Mouse (Mus musculus) liver, adult 2 months (tissue): ENCODE measurements at regions not wholly inside any gene's neighbourhood (a gene's known extent, or its start where the extent isn't known, plus 50 kb on each side); places are given as distances from the start of the nearest gene placed in this dataset.
A peak's percentile ranks its signal among the peaks of the same experiment; 100 is the strongest.

ENCODE experiments used
- DNase-seq: peaks from one replicate; pipeline ENCODE4 v3.0.0-alpha.2; 2011; ENCODE audit warnings: low read depth, low spot score; ENCODE audit errors: extremely low read depth
- H3K27ac ChIP-seq: fragments of 200-500 bp; replicated peaks from 2 replicates; pipeline ENCODE4 v1.5.1; 2012; ENCODE audit warnings: low read depth, mild to moderate bottlenecking, control low read depth, inconsistent platforms, low read length; ENCODE audit not compliant: insufficient read depth
- H3K27me3 ChIP-seq: fragments of 200-500 bp; 2 replicates; pipeline ENCODE4 v1.6.1; 2012; ENCODE audit warnings: mild to moderate bottlenecking, moderate library complexity, low read length, inconsistent platforms; ENCODE audit not compliant: control insufficient read depth, insufficient read depth
- H3K36me3 ChIP-seq: fragments of 200-500 bp; 2 replicates; pipeline ENCODE4 v1.6.1; 2012; ENCODE audit warnings: low read length, inconsistent platforms; ENCODE audit not compliant: control insufficient read depth, insufficient read depth
- H3K4me1 ChIP-seq: fragments of 200-500 bp; 2 replicates; pipeline ENCODE4 v1.6.1; 2011; ENCODE audit warnings: low read length; ENCODE audit not compliant: control insufficient read depth, insufficient read depth
- H3K4me3 ChIP-seq: fragments of 200-500 bp; 2 replicates; pipeline ENCODE4 v1.5.1; 2011; ENCODE audit warnings: low read depth, mild to moderate bottlenecking, control low read depth, low read length, moderate library complexity; ENCODE audit not compliant: insufficient read depth
- H3K79me2 ChIP-seq: fragments of 200-500 bp; 2 replicates; pipeline ENCODE4 v1.6.1; 2012; ENCODE audit warnings: inconsistent platforms, mild to moderate bottlenecking, low read length, moderate library complexity; ENCODE audit not compliant: control insufficient read depth, insufficient read depth
- H3K9ac ChIP-seq: fragments of 200-500 bp; 2 replicates; pipeline ENCODE4 v1.6.1; 2012; ENCODE audit warnings: low read depth, mild to moderate bottlenecking, control low read depth, inconsistent platforms, low read length
- CTCF ChIP-seq: fragments of 200-500 bp; IDR thresholded peaks from 2 replicates; pipeline ENCODE4 v1.5.1; 2011; ENCODE audit warnings: low read depth, low read length, control low read depth
- POLR2A ChIP-seq: fragments of 200-500 bp; IDR thresholded peaks from 2 replicates; pipeline ENCODE4 v1.6.1; 2011; ENCODE audit warnings: low read length, control low read depth; ENCODE audit not compliant: insufficient read depth; ENCODE audit errors: extremely low read depth
- WGBS: fragments of 180-500 bp; shearing (Covaris S2); methylation state at CpG from one replicate; pipeline ENCODE4 v1.1.7; 2018; 5-methylcytosine and 5-hydroxymethylcytosine counted together

DNA sequence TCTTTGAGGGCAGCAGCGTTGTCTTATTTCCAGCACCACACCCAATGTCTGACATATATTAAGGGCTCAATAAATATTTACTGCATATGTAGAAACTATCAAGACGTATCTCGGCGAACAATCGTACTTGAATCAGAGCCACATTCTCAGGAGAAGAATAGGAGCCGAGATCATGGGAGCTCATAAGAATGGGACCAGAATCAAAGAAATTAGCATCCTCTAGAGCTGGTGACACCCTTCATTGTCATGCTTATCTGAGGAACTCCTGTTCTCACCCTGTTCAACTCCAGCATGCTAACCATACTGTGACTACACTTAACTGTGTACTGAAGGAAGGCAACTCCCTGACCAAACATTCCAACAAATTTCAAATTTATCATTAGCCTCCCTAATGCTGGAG is 72.2 kb upstream of the Etv6 start:
- H3K27ac ChIP-seq: peak overlapping the region; percentile 70
- 93% methylated on average over 6 of the region's 6 CpGs for WGBS
- peaks cover 3% of the 10 kb centered on the region; the same call in 1 of the 2 replicates for H3K4me1 ChIP-seq
- H3K27me3 ChIP-seq: no peaks in the 10 kb centered on the region
- DNase-seq: no peak
- H3K4me3 ChIP-seq: no peak overlapping the region
- no peaks in the 10 kb centered on the region; the same call in 1 of the 2 replicates for H3K79me2 ChIP-seq
- no peaks in the 10 kb centered on the region for H3K36me3 ChIP-seq
- no peak overlapping the region for H3K9ac ChIP-seq
- TF ChIP-seq POLR2A (no peak), CTCF (no peak)

DNA sequence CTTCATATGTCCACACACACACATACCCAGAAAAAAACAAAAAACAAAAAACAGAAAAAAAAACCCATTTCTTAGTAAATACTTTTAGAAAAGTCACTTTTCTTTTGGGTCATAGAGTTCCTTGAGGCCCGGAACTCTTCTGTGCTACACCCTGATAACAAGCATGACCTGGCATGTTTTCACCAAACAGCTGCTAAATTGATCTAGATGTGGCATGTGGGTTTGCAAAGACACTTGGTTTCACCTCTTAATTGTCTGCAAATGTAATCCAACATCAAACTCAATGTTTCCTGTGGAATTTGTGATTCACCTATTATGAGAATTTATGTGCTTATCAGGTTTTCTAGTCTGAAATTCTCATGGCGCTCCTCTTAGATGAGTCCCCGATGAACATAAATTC is 68.2 kb upstream of the Etv6 start:
- no peak overlapping the region for H3K9ac ChIP-seq
- no peak overlapping the region for H3K27ac ChIP-seq
- H3K4me3 ChIP-seq: no peak overlapping the region
- DNase-seq: no peak
- H3K79me2 ChIP-seq: no peaks in the 10 kb centered on the region
- 91% methylated on average over 3 of the region's 3 CpGs for WGBS
- H3K27me3 ChIP-seq: no peaks in the 10 kb centered on the region
- H3K36me3 ChIP-seq: no peaks in the 10 kb centered on the region
- TF ChIP-seq POLR2A (no peak), CTCF (no peak)
- peaks cover 3% of the 10 kb centered on the region; the same call in 1 of the 2 replicates for H3K4me1 ChIP-seq

DNA sequence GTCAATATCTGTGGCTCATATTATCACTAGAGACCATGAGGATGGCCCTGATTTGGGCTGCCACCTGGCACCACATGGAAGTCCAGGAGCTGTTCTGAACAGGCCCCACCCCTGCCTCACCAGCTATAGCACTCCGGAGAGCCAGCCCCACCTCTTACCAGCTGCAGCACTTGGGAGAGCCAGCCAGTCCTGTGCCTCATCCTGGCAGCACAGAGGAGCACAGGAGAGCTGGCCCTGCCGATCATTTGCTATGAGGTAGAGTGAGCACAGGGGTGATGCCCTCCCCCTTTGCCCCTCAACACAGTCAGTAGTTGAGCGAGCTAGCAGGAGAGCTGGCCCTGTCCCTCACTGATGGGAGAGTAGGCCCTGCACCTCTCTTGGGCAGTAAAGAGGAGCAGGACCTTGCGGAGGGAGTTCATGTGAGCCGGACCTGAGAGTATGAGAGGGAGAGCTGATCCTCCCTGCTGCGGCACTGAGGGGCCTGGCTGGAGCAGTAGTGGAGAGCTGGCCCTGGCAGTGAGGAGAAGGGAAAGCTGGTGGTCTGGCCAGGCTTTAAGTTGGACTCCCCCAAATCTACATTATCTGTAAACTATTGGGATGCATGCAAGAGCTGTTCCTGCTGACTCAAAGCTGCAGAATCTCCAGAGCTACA is 63.3 kb upstream of the Etv6 start:
- no peaks in the 10 kb centered on the region for H3K79me2 ChIP-seq
- no peak overlapping the region for H3K9ac ChIP-seq
- 93% methylated on average over 6 of the region's 6 CpGs for WGBS
- TF ChIP-seq POLR2A (no peak), CTCF (no peak)
- H3K4me1 ChIP-seq: peaks cover 2% of the 10 kb centered on the region; the same call in 1 of the 2 replicates
- no peak overlapping the region for H3K27ac ChIP-seq
- DNase-seq: no peak
- H3K36me3 ChIP-seq: no peaks in the 10 kb centered on the region
- H3K4me3 ChIP-seq: no peak overlapping the region
- H3K27me3 ChIP-seq: no peaks in the 10 kb centered on the region

DNA sequence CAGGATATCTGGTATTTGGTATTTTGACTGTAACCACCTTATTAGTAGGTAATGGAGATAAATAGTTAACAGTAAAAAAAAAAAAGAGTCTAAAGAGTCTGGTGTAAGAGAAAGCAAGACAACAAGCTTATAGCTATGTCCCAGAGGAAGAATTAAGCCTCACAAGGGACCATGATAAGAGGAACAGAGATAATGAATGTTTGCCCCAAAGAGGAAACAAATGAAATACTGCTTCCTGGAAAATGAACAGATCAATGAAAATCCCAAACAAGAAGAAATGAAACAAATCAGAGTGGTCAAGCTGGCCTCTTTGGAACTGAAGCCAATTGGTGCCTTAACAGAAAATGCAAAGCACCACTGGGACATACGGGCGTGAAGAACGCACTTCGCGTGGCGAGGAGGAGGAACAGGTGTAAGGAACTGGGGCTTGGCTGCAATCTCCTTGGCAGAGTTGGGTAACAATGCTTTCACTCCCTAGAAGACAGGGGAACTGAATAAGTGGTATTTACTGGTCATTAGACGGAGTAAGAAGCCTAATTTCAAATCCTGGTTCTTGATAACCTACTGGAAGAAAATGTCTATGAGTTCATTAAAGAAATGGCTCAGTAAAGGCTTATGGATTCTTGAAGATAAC is 62.2 kb upstream of the Etv6 start:
- DNase-seq: no peak
- TF ChIP-seq CTCF (no peak), POLR2A (no peak)
- WGBS: 86% methylated on average over 7 of the region's 7 CpGs

DNA sequence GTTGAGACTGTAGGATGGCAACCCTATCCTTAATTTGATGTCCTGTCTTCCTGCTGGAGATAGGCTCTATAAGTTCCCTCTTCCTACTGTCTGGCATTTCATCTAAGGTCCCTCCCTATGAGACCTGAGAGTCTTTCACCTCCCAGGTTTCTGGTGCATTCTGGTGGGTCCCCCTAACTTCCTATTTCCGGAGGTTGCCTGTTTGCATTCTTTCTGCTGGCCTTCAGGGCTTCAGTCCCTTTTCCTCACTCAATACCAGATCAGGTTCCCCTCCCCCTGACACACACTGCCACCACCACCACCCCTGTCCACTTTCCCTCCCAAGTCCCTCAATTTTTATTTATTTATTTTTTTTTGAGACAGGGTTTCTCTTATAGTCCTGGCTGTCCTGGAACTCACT is 59.5 kb upstream of the Etv6 start:
- Histone ChIP-seq H3K36me3 (no peaks in the 10 kb centered on the region), H3K27me3 (no peaks in the 10 kb centered on the region), H3K79me2 (no peaks in the 10 kb centered on the region), H3K9ac (no peak overlapping the region), H3K27ac (no peak overlapping the region), H3K4me3 (no peak overlapping the region), H3K4me1 (peaks cover 2% of the 10 kb centered on the region; the same call in 1 of the 2 replicates)
- DNase-seq: no peak
- TF ChIP-seq POLR2A (no peak), CTCF (no peak)
- WGBS: 81% methylated on average over 1 of the region's 1 CpGs

More for the DNA sequence above, 62.2 kb upstream of the Etv6 start:
- Histone ChIP-seq H3K27ac (no peak overlapping the region), H3K36me3 (no peaks in the 10 kb centered on the region), H3K27me3 (no peaks in the 10 kb centered on the region), H3K79me2 (no peaks in the 10 kb centered on the region), H3K4me3 (no peak overlapping the region), H3K4me1 (peaks cover 2% of the 10 kb centered on the region; the same call in 1 of the 2 replicates), H3K9ac (no peak overlapping the region)

DNA sequence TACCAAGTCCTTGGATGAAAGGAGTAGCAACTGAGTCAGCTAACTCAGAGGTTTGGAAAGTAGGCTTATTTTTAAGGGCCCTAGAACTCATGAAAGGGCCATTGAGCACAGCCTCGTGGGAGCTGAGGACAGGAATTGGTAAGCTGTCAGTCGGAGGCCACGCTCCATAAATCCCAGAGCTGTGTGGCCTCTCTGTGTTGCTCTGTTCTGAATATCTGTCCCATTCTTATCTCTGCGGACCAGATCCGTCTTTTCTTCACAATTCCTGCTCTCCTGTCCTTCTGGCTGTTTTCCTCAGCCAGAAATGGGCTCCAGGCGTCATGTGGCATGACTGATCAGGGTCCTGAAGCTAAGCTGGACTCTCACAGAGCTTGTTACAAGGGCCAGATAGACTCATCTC is 58.6 kb upstream of the Etv6 start:
- no peaks in the 10 kb centered on the region for H3K79me2 ChIP-seq
- H3K4me3 ChIP-seq: no peak overlapping the region
- H3K27me3 ChIP-seq: no peaks in the 10 kb centered on the region
- H3K36me3 ChIP-seq: no peaks in the 10 kb centered on the region
- TF ChIP-seq POLR2A (no peak), CTCF (no peak)
- no peak overlapping the region for H3K9ac ChIP-seq
- H3K27ac ChIP-seq: no peak overlapping the region
- H3K4me1 ChIP-seq: peaks cover 2% of the 10 kb centered on the region; the same call in 1 of the 2 replicates
- WGBS: 76% methylated on average over 6 of the region's 6 CpGs
- DNase-seq: no peak
